ENCODE assay signal across 11 mouse cellular contexts in the genomic region with DNA sequence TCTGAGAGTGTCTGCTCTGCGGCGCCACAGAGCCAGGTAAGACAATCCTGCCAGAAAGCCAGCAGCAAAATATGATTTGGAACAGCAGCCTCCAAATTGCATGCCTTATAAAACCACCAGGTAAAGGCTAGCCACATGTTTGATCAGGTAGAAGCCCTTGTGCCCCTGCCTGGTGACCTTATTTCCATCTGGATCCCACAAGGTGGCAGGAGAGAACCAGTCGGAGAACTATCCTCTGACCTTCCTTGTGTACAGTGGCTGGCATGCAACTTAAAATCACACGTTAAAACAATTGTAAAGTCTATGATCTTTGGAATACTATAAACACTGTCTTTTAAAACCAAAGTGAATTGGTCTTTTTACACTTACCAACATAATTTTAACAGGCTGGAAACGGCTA. TPM values are rescaled to one million over a fixed set of nuclear protein-coding genes. Genes with fewer than 3 reads are reported as not detected.
DNase-seq lines count a peak whose midpoint lies in the region; ATAC-seq lines count a peak whose summit lies in the region.
"Had no signal": no experiment of that assay in that cellular context is flagged by ENCODE, and none has a peak within 500 bp of the region (broad histone marks: within the 10 kb centered on the region; RNA-seq: fewer than 3 reads in every experiment).

No protein-coding gene starts in this region.

- H3K4me3 ChIP-seq in neural tube, embryonic 11.5 days (ENCODE audit: low read depth, low read length) = no peak overlapping the region
- H3K4me3 ChIP-seq in neural tube, embryonic 15.5 days (replicated peaks) = no peak overlapping the region
- no peak overlapping the region for H3K4me3 ChIP-seq in forebrain, embryonic 10.5 days
- H3K4me3 ChIP-seq: embryonic facial prominence, embryonic 13.5 days; lung, embryonic 15.5 days; myocyte had no signal

- ATAC-seq in neural tube, embryonic 11.5 days (ENCODE audit: insufficient read depth, low FRiP score, low TSS enrichment) = no peak
- ATAC-seq in neural tube, embryonic 15.5 days (ENCODE audit: low FRiP score) = no peak

- no peaks in the 10 kb centered on the region for H3K27me3 ChIP-seq in neural tube, embryonic 11.5 days (ENCODE audit: control insufficient read depth, insufficient read depth, low read length)
- no peaks in the 10 kb centered on the region for H3K27me3 ChIP-seq in neural tube, embryonic 15.5 days (replicated peaks)
- H3K27me3 ChIP-seq in forebrain, embryonic 10.5 days (ENCODE audit: poor library complexity, severe bottlenecking) = no peaks in the 10 kb centered on the region
- H3K27me3 ChIP-seq: embryonic facial prominence, embryonic 13.5 days; lung, embryonic 15.5 days had no signal

- no peak overlapping the region for H3K27ac ChIP-seq in neural tube, embryonic 11.5 days (ENCODE audit: low read depth, low read length)
- no peak overlapping the region for H3K27ac ChIP-seq in neural tube, embryonic 15.5 days (replicated peaks)
- H3K27ac ChIP-seq in forebrain, embryonic 10.5 days = no peak overlapping the region
- H3K27ac ChIP-seq: embryonic facial prominence, embryonic 13.5 days; lung, embryonic 15.5 days had no signal

- no peak overlapping the region for H3K4me2 ChIP-seq in neural tube, embryonic 11.5 days (ENCODE audit: low read depth)
- H3K4me2 ChIP-seq in neural tube, embryonic 15.5 days = no peak overlapping the region
- H3K4me2 ChIP-seq: embryonic facial prominence, embryonic 13.5 days; lung, embryonic 15.5 days had no signal

- no peaks in the 10 kb centered on the region for H3K4me1 ChIP-seq in neural tube, embryonic 11.5 days (ENCODE audit: control insufficient read depth, insufficient read depth, low read length)
- no peaks in the 10 kb centered on the region for H3K4me1 ChIP-seq in neural tube, embryonic 15.5 days
- no peaks in the 10 kb centered on the region for H3K4me1 ChIP-seq in forebrain, embryonic 10.5 days
- H3K4me1 ChIP-seq: embryonic facial prominence, embryonic 13.5 days; lung, embryonic 15.5 days had no signal

- H3K9me3 ChIP-seq in neural tube, embryonic 11.5 days (ENCODE audit: control insufficient read depth, low read length) = no peaks in the 10 kb centered on the region
- H3K9me3 ChIP-seq in neural tube, embryonic 15.5 days (replicated peaks) = no peaks in the 10 kb centered on the region
- no peaks in the 10 kb centered on the region for H3K9me3 ChIP-seq in forebrain, embryonic 10.5 days
- H3K9me3 ChIP-seq: embryonic facial prominence, embryonic 13.5 days; lung, embryonic 15.5 days had no signal

- WGBS in neural tube, embryonic 11.5 days = 66% methylated on average over 5 of the region's 5 CpGs
- WGBS in neural tube, embryonic 15.5 days = 65% methylated on average over 5 of the region's 5 CpGs
- 59% methylated on average over 5 of the region's 5 CpGs for WGBS in forebrain, embryonic 10.5 days

- peak; percentile 7 for DNase-seq in kidney, adult 9 months
- no peak for DNase-seq in kidney, adult 11 months
- DNase-seq in neural tube, embryonic 11.5 days (ENCODE audit: low spot score) = peak; percentile 13
- DNase-seq in cerebellum, postnatal 10 days = peak; percentile 78 to 80
- DNase-seq in forebrain, embryonic 10.5 days (ENCODE audit: extremely low spot score, low spot score) = no peak
- no peak for DNase-seq in lung, postnatal 25 days (ENCODE audit: low spot score)
- DNase-seq: adrenal gland, postnatal 14 days had no signal

- H3K9ac ChIP-seq in neural tube, embryonic 11.5 days (ENCODE audit: low read length) = no peak overlapping the region
- H3K9ac ChIP-seq in neural tube, embryonic 15.5 days (replicated peaks) = no peak overlapping the region
- H3K9ac ChIP-seq: embryonic facial prominence, embryonic 13.5 days; lung, embryonic 15.5 days had no signal

- H3K36me3 ChIP-seq in neural tube, embryonic 11.5 days (ENCODE audit: control insufficient read depth, insufficient read depth, low read length) = no peaks in the 10 kb centered on the region
- no peaks in the 10 kb centered on the region for H3K36me3 ChIP-seq in neural tube, embryonic 15.5 days
- no peaks in the 10 kb centered on the region for H3K36me3 ChIP-seq in forebrain, embryonic 10.5 days (replicated peaks)
- H3K36me3 ChIP-seq: embryonic facial prominence, embryonic 13.5 days; lung, embryonic 15.5 days had no signal

RNA-seq across cellular contexts. Expression of a gene that starts 32.5 kb away (rescaled TPM):
- 34.2 and 39.7 TPM in 2 replicates for polyA plus RNA-seq in neural tube, embryonic 11.5 days (2014; fragmentation: Nextera tagmentation; extraction: Ambion mirVana)
- polyA plus RNA-seq in neural tube, embryonic 15.5 days (2015; fragmentation: Nextera tagmentation; extraction: Ambion mirVana) = 50.8 and 55.9 TPM in 2 replicates
- polyA plus RNA-seq in forebrain, embryonic 10.5 days (2016; fragmentation: Nextera tagmentation; extraction: Ambion mirVana) = 40.3 and 43.8 TPM in 2 replicates

RNA-seq across cellular contexts. Expression of a gene that starts 32.8 kb away (rescaled TPM):
- polyA plus RNA-seq in neural tube, embryonic 11.5 days (2014; fragmentation: Nextera tagmentation; extraction: Ambion mirVana) = 51.9 and 54.4 TPM in 2 replicates
- polyA plus RNA-seq in neural tube, embryonic 15.5 days (2015; fragmentation: Nextera tagmentation; extraction: Ambion mirVana) = 25.2 and 29.6 TPM in 2 replicates
- 58.8 and 64.7 TPM in 2 replicates for polyA plus RNA-seq in forebrain, embryonic 10.5 days (2016; fragmentation: Nextera tagmentation; extraction: Ambion mirVana)

RNA-seq across cellular contexts. Expression of a gene that starts 51.0 kb away (rescaled TPM):
- 6.1 and 6.4 TPM in 2 replicates for polyA plus RNA-seq in neural tube, embryonic 11.5 days (2014; fragmentation: Nextera tagmentation; extraction: Ambion mirVana)
- polyA plus RNA-seq in neural tube, embryonic 15.5 days (2015; fragmentation: Nextera tagmentation; extraction: Ambion mirVana) = 5.3 and 6.3 TPM in 2 replicates
- polyA plus RNA-seq in forebrain, embryonic 10.5 days (2016; fragmentation: Nextera tagmentation; extraction: Ambion mirVana) = 9.5 and 10.4 TPM in 2 replicates

Comparison
In these comparisons a context has a peak if more than half of its experiments do, and no peak if none do; other contexts are left out.
1. DNase-seq: peak in kidney, adult 9 months (single experiment), neural tube, embryonic 11.5 days (single experiment) and cerebellum, postnatal 10 days (2 of 2); none in kidney, adult 11 months (single experiment), forebrain, embryonic 10.5 days (single experiment) and lung, postnatal 25 days (single experiment).